Mouse (Mus musculus) v-Abl transformed pro-B cells (cell line): ENCODE data around the gene Med27.
"Not testable (repeated sequence)": the region's sequence is repeated elsewhere in the genome, so short reads cannot be mapped to it uniquely, and the experiment has no call there.

Source experiments
- in situ Hi-C, 2 experiments: fragments of 400-800 bp; cut with MboI; formaldehyde crosslinking; loops; one replicate each; pipeline ENCODE4 v1.15.1; 2025; ENCODE audit not compliant: unreplicated experiment in 2 of 2

Gene Med27

GRCm38 (mm10) chr2:29506411-29506810, 159.8 kb downstream of the Med27 start:
- in situ Hi-C loops = no loop called here

- in situ Hi-C loops = no loop called here
Observed at GRCm38 (mm10) chr2:29513131-29513530, 166.5 kb downstream of the Med27 start.

- in situ Hi-C loops = no loop called here
Observed at GRCm38 (mm10) chr2:29514836-29515235, 168.2 kb downstream of the Med27 start.

- in situ Hi-C loops = no loop called here
Observed at GRCm38 (mm10) chr2:29515831-29516447, 169.3 kb downstream of the Med27 start.

GRCm38 (mm10) chr2:29516621-29517170, 170.1 kb downstream of the Med27 start:
- in situ Hi-C loops = no loop called here

- in situ Hi-C loops = no loop called here
Observed at GRCm38 (mm10) chr2:29519402-29519801, 172.8 kb downstream of the Med27 start.

GRCm38 (mm10) chr2:29520206-29520605, 173.6 kb downstream of the Med27 start:
- in situ Hi-C loops = no loop called here

- in situ Hi-C loops = no loop called here
Observed at GRCm38 (mm10) chr2:29521486-29521885, 174.9 kb downstream of the Med27 start.

- in situ Hi-C loops = no loop called here
Observed at GRCm38 (mm10) chr2:29523918-29524811, 177.5 kb downstream of the Med27 start.

- in situ Hi-C loops = no loop called here
Observed at GRCm38 (mm10) chr2:29525273-29525805, 178.7 kb downstream of the Med27 start.

- in situ Hi-C loops = no loop called here
Observed at GRCm38 (mm10) chr2:29526266-29526665, 179.6 kb downstream of the Med27 start.

- in situ Hi-C loops = not testable (repeated sequence)
Observed at GRCm38 (mm10) chr2:29527480-29527879, 180.9 kb downstream of the Med27 start.

- in situ Hi-C loops = no loop called here
Observed at GRCm38 (mm10) chr2:29528811-29529210, 182.2 kb downstream of the Med27 start.

- in situ Hi-C loops = not testable (repeated sequence)
Observed at GRCm38 (mm10) chr2:29529788-29530187, 183.2 kb downstream of the Med27 start.

GRCm38 (mm10) chr2:29532173-29532572, 185.6 kb downstream of the Med27 start:
- in situ Hi-C loops = no loop called here

- in situ Hi-C loops = no loop called here
Observed at GRCm38 (mm10) chr2:29532921-29533320, 186.3 kb downstream of the Med27 start.

GRCm38 (mm10) chr2:29535566-29536244, 189.1 kb downstream of the Med27 start:
- in situ Hi-C loops = no loop called here

GRCm38 (mm10) chr2:29536481-29536880, 189.9 kb downstream of the Med27 start:
- in situ Hi-C loops = no loop called here

GRCm38 (mm10) chr2:29537334-29537733, 190.7 kb downstream of the Med27 start:
- in situ Hi-C loops = no loop called here

- in situ Hi-C loops = no loop called here
Observed at GRCm38 (mm10) chr2:29542039-29542438, 195.4 kb downstream of the Med27 start.

- in situ Hi-C loops = no loop called here
Observed at GRCm38 (mm10) chr2:29546571-29546970, 200.0 kb downstream of the Med27 start.
